Mouse (Mus musculus) mesoderm, embryonic 11.5 days (tissue): ENCODE results near the gene Ift43.

ENCODE experiments used
- DNase-seq: peaks from one replicate; pipeline ENCODE4 v3.0.0-alpha.2; 2012; ENCODE audit warnings: low read depth, low spot score

Ift43 gene

GRCm38 (mm10) chr12:86078553-86079201 lies 3.7 kb upstream of the Ift43 start, which contains the start of gene Tgfb3:
TSS of gene Tgfb3 (minus strand) at chr12:86079041.
- DNase-seq: peak; percentile 87

GRCm38 (mm10) chr12:86079202-86079667 lies 3.1 kb upstream of the Ift43 start:
- peak; percentile 91 for DNase-seq

DNA sequence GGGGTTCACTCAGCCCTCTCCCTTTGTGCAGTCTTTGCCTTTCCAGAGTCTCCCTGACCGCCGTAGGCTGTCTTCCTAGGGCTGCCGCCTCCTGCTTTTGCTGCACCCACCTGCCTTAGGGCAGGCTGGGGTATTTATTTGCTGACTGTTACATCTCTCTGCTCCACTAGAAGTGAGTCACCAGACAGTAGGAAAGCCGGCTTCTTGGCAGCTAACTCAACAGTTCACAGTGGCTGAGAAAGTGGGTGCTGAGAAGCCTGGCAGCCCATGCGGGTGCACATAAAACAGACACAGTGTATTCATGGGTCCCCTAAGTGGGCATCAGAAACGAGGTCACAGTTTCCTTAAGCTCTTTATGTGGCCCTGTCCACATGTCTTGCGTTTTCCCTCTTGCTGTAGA lies 3.5 kb downstream of the Ift43 start:
- no peak for DNase-seq

DNA sequence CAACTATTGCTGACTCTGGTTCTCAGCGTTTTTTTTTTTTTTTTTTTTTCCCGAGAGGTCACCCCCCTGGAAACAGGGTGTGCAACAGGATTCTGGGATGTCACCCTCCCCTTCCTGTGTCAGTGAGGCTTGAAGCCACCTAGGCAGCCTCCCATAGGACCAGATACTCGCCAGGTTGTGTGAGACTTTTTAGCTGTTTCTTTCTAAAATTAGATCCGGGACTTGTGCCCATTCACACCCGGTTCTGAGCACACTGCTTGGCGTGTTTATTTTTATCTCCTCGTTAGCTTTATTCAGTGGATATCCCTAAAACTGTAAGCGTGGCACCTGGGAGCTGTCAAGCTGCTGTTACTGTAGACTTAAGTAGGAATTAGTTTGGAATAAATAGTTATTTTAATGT lies 4.2 kb downstream of the Ift43 start:
- DNase-seq: no peak

DNA sequence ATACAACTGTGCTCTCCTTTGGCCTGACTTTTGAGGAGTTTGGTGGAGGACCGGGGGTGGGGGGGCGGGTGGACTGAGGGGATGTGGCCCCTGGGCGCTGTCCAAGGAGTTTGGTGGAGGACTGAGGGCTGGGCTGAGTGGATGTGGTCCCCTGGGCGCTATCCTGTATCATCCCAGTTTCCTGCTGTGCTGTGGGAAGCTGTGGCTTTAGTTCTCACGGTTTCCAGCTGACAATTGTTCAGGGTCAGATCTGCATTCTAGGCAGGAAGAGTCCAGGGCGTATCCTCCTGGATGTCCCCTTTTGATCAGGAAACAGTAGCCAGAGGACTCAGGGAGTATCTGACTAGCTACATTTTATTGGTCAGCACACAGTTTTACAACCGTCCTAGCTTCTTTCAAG lies 5.7 kb downstream of the Ift43 start:
- DNase-seq: no peak

DNA sequence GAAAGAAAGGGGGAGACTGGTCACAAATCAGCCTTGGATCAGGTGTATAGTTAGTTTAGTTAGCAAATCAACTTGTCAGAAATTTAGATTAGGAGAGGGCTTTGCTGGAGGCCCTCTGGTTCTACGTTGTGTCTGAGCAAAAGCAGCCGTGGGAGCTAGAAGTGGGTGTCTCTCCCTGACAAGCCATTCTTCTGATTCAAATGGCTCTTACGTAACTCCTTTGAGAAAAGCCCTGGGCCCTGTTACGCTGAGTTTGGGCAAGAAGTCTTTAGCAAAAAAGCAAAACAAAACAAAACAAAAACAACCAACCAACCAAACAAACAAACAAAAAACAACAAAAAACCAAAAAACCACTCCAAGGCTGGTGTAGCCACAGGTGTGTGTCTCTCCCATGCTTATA lies 8.4 kb downstream of the Ift43 start:
- DNase-seq: no peak

DNA sequence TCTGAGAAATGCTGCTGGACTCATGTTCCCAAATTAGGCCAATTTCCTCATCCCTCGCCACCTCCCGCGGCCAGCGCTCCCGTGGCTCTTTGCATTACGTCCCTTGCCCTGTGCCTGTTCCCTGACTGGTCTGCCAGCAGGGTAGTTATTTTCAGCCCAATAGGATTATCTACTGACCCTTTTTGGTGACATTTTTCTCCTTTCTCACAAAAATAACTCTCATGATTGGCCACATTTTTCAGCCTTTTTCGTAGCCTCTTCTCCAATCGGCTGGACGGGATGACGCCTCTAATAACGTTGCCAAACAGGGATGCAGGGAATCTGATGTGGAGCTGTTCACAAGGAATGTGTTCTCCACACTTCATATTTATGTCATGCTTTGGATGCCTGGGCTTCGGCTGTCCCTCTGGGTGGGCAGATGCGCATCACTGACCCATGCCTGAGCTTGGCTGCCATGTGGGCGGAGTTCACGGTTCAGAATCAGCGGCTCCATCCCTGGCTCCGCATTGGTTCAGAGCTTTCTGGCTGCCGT lies 9.3 kb downstream of the Ift43 start:
- no peak for DNase-seq

DNA sequence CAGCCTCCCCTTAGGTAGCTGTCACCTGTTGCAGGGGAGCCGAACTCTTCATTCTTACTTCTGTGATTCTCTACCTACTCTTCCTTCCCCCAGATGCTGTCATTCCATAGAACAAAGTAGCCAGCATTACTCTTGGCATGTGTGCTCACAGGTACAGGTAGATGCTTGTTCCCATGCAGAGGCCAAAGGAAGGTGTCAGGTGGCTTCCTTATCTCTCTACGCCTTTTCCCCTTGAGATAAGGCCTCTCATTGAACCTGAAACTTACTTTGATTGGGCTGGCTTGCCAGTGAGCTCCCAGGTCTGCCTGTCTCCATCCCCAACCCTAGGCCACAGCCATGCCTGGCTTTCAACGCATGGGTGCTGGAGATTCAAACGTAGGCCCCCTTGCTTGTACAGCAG lies 11.7 kb downstream of the Ift43 start:
- no peak for DNase-seq

GRCm38 (mm10) chr12:86095806-86096205 lies 13.5 kb downstream of the Ift43 start:
- DNase-seq: no peak

GRCm38 (mm10) chr12:86097781-86098180 lies 15.4 kb downstream of the Ift43 start:
- no peak for DNase-seq

DNA sequence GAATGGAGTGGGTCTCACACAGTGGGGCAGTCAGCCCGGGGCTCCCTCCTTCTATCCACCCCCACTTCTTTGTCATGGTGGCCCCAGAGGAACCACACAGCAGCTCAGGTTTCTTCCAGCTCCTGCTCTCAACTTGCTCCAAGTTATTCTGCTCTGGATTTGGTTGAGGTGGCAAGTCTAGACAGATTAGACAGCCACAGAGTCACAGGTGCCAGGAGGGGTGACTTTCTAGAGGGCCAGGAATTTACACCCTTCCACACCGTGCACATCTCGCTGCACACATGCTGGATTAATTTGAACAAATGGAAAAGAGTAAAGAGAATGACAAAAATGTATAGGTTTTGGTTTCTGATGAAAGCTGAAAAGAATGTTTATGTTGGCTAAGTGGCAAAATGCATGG lies 18.4 kb downstream of the Ift43 start:
- DNase-seq: no peak

- no peak for DNase-seq
Observed at GRCm38 (mm10) chr12:86102686-86103085, 20.3 kb downstream of the Ift43 start.

DNA sequence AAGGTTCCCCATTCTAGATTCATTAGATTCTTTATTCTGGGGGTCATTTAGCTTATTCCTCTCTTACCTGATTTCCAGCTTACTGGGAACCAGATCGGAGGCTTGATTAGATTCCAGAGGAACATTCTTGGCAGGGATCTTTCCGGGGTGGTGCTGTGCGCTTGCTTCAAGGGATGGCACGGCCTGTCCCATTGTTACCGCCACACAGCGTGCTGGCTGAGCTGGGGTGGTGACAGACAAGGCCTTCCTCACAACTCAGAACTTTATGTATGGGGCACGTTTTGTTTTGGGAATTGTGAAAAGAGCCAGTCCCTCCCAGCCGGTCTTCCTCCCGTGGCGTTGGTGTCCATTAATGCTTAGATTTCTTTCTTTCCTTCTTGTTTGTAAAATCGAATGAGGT lies 21.1 kb downstream of the Ift43 start:
- no peak for DNase-seq

GRCm38 (mm10) chr12:86103852-86104251 lies 21.5 kb downstream of the Ift43 start:
- no peak for DNase-seq

DNA sequence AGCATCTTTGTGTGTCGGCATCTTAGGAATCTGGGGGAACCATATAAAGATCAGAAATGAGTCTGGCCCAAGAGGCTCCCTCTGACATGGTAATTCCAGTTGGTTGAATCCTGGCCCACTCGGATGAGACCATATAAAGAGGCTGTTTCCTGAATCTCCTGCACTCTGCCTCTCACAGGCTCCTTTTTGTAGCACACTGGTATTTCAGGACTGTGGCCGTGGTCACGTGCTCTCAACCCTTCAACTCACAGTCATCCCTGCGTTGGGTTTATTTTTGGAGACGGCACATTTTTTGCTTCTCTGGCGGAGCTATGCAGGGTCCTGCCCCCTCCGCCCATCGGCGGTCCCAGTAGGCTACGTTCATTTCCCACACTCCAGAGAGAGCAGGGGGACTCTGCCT lies 22.0 kb downstream of the Ift43 start:
- no peak for DNase-seq

DNA sequence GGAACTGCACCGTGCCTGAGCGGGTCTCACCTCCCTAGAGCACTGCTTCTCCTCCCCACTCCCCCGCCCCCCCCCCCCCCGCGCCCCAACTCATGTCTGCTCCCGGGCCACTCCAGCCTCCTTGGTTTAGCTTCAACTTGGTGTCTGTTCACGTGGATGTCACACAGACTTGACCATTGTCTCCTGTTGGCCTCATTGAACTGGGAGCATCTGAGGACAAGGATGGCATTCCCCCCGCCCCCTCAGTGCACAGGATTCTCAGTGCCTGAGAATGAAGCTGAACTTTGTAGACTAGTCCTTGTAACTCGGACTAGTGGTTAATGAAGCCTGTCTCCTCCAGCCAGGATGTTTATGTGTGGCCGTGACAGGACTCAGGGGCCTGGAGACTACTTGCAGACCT lies 23.2 kb downstream of the Ift43 start:
- no peak for DNase-seq

DNA sequence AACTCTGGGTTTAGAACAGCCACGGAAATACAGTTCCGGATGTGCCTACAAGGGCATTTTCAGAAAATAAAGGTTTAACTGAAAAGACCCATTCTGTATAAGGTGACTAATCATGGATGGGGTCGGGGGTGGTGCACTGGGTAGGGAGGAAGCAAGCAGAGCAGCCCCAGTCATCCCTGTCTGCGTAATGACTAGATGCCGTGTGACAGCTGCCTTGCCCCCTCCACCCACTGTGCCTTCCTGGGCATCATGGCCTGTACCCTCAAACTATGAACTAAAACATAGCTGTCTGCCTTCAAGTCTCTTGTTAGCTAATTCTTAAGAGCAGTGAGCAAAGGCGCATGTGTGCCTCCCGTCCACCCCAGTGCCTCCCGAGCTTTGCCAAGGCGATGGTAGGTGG lies 23.7 kb downstream of the Ift43 start:
- no peak for DNase-seq

DNA sequence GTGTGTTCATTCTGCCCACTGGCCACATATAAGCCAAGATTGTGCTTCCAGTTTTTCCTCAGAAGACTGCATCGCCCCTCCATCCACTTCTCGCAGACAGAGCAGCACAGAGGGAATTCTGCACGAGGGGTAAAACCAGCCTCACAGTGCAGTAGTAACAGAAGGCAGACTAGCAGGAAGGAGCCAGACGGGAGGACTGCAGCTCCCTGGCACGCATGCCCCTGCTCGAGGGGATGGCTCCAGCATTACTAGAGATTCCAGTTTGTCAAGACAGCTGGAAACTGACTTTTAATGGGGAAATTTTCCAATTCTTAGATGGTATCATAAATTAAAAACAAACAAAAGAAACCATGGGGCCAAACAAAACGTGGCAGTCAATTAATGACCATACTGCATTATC lies 25.3 kb downstream of the Ift43 start:
- no peak for DNase-seq

- no peak for DNase-seq
Observed at GRCm38 (mm10) chr12:86109531-86109930, 27.2 kb downstream of the Ift43 start.

DNA sequence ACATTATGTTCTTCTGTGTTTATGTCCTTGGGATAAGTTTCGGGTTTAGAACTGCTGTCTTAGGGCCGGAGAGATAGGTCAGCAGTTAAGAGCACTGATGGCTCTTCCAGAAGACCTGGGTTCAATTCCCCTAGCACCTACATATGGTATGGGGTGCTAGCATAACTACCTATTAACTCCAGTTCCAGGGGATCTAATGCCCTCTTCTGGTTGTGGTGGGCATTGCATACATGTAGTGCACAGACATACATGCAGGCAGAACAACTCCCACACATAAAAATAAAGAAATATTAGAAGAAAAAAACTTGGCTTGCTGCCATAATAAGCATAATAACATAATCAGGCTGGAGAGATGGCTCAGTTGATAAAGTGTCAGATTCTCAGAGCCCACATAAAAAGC lies 28.3 kb downstream of the Ift43 start:
- DNase-seq: no peak

DNA sequence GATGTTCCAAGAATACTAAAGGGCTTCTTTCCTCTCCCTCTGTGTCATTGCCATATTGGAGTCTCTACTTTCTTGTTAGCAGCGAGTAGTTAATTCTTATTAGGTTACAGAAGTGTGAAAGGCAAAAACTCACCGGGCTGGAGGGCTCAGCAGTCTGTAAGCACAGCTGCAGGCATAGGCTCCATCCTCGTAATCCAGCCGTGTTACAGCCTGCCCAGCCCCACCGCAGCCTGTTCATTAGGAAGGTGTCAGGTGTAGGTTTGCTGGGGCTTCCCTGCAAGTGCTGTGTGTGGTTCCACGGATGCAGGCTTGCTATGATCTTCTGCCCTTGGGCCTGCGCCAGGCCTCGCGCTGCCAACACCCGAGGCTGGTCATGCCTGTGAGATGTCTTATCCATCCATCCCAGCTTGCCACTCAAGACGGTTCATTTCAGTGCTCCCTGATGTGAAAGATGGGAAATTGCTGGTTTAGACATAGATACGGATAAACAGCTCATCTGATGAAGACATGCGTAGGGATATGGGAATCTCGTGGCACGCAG lies 34.0 kb downstream of the Ift43 start:
- DNase-seq: no peak

DNA sequence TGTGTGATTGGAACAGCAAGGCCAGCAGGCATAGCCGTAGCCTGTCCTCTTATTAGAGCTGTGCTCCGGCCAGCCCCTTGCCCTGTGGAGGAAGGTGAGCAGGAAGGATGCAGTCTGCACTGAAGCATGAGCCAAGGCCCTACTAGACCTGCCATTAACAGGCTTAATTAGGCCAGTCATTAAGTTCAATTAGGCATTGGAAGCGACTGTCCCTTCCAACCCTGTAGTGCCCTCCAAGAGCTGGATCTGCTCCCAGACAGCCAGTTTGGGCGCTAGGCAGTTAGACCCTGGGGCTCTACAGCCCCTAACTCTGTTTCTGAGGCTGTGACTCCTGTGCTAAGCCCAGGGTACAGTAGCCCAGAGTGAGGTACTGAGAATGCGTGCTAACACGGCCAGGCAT lies 41.7 kb downstream of the Ift43 start:
- no peak for DNase-seq

GRCm38 (mm10) chr12:86128122-86128521 lies 45.8 kb downstream of the Ift43 start:
- DNase-seq: no peak

DNA sequence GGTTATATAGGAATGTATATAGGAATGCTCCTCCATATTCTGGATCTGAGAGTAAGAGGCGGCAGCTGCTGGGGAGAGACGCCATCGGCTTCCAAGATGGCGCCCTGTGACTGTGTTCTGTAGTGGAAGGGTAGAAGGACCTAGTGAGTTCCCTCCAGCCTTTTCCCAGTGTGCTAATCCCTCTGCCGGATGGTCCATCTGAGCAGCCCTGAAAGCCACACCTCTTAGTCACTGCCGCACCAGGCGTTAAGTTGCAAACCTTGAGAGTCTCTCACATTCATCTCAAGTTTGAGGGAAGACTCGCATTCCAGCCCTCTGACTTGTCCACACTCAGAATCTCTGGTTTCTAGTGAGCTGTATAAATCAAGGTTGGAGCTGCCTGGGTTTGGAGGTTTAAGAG lies 46.7 kb downstream of the Ift43 start:
- no peak for DNase-seq
